Mouse (Mus musculus) ES-Bruce4 (cell line): ENCODE results near the gene Aplp2.

ENCODE experiments used
- CTCF ChIP-seq: IDR thresholded peaks from one replicate; pipeline ENCODE4 v1.8.1; 2011; ENCODE audit warnings: low read depth, low read length
- EP300 ChIP-seq: IDR thresholded peaks from 2 replicates; pipeline ENCODE4 v1.6.1; 2011; ENCODE audit warnings: low read depth, low read length; ENCODE audit not compliant: insufficient read depth
- POLR2A ChIP-seq: IDR thresholded peaks from one replicate; pipeline ENCODE4 v1.8.1; 2011; ENCODE audit warnings: low read length; ENCODE audit not compliant: insufficient read depth

DNA sequence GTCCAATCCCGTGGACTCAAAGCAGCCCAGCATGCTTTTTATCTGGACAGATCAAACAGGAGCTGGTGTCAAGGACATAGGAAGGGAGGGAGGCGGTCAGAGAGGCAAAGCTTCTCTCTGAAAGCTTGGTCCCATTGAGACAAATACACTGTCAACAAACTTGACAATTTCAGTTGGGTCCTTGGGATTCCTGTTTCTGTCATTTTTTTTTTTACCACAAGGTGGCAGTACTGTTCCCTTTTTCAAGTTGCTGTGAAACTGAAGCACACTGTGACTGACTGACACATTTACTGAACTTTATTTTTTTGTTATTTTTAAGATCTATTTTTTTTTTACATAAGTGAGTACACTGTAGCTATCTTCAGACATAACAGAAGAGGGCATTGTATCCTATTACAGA, 60.6 kb downstream of the Aplp2 start:
- TF ChIP-seq CTCF (no peak), POLR2A (no peak), EP300 (no peak)
